ENCODE assay signal across 10 mouse cellular contexts in the genomic region with DNA sequence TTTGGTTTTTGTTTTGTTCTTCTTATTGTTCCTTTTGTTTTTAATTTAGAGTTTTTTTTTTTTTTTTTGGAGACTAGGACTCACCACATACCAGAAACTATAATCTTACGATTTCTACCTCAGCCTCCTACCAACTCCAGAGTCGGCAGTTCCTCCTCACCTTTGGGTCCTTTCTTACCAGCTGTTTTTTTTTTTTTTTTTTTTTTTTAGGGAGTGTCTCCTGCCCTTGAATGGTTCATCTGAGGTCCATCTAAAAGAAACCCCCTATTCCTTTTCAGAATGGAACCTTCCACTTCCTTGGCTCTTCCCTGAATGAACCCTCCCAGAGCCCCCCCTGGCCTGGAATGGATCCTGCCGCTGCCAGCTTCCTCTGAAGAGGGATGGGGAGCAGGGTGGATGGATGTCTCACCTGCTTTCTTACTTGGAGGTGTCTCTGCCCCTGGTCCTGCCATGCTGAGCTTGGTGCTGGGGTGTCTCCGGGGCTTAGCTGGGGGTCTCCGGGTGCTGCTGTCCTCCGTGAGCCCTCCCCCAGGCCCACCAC. TPM values are rescaled to one million over a fixed set of nuclear protein-coding genes. Genes with fewer than 3 reads are reported as not detected.
DNase-seq lines count a peak whose midpoint lies in the region; ATAC-seq and TF ChIP-seq lines count a peak whose summit lies in the region.
"Had no signal": no experiment of that assay in that cellular context is flagged by ENCODE, and none has a peak within 500 bp of the region (broad histone marks: within the 10 kb centered on the region; RNA-seq: fewer than 3 reads in every experiment).

No protein-coding gene starts in this region.

- H3K36me3 ChIP-seq in hindbrain, embryonic 10.5 days = peaks cover 54% of the 10 kb centered on the region
- H3K36me3 ChIP-seq in hindbrain, embryonic 11.5 days (ENCODE audit: control insufficient read depth, insufficient read depth, low read length) = no peaks in the 10 kb centered on the region
- peaks cover 50% of the 10 kb centered on the region for H3K36me3 ChIP-seq in limb, embryonic 10.5 days
- H3K36me3 ChIP-seq: intestine, embryonic 15.5 days had no signal

- H3K9me3 ChIP-seq in hindbrain, embryonic 10.5 days = 0 out of 2 replicates have a peak, but pooled peaks cover 3% of the 10 kb centered on the region
- no peaks in the 10 kb centered on the region for H3K9me3 ChIP-seq in hindbrain, embryonic 11.5 days (ENCODE audit: control insufficient read depth, low read length)
- no peaks in the 10 kb centered on the region for H3K9me3 ChIP-seq in limb, embryonic 10.5 days (replicated peaks)
- H3K9me3 ChIP-seq: intestine, embryonic 15.5 days had no signal

- TF ChIP-seq POLR2A in cortical plate, adult 2 months (IDR thresholded peaks at IDR 0.05; ENCODE audit: extremely low read depth, insufficient read depth, low read length) = 0 out of 2 replicates have a peak, but pooled peaks have one; percentile 31

- WGBS in hindbrain, embryonic 10.5 days = 90% methylated on average over 6 of the region's 6 CpGs
- 88% methylated on average over 6 of the region's 6 CpGs for WGBS in hindbrain, embryonic 11.5 days
- WGBS in limb, embryonic 10.5 days = 93% methylated on average over 6 of the region's 6 CpGs

- H3K9ac ChIP-seq in hindbrain, embryonic 11.5 days (ENCODE audit: low read depth, low read length) = no peak overlapping the region
- H3K9ac ChIP-seq: intestine, embryonic 15.5 days; liver, embryonic 14.5 days had no signal

- peaks cover 9% of the 10 kb centered on the region; the same call in 1 of the 2 replicates for H3K27me3 ChIP-seq in hindbrain, embryonic 10.5 days (ENCODE audit: insufficient read depth, poor library complexity, severe bottlenecking)
- H3K27me3 ChIP-seq in hindbrain, embryonic 11.5 days (ENCODE audit: control insufficient read depth, insufficient read depth, low read length) = no peaks in the 10 kb centered on the region
- H3K27me3 ChIP-seq in limb, embryonic 10.5 days (ENCODE audit: low read depth, poor library complexity, severe bottlenecking) = no peaks in the 10 kb centered on the region
- H3K27me3 ChIP-seq: intestine, embryonic 15.5 days had no signal

- H3K4me3 ChIP-seq in hindbrain, embryonic 10.5 days = no peak overlapping the region
- no peak overlapping the region for H3K4me3 ChIP-seq in hindbrain, embryonic 11.5 days (ENCODE audit: low read depth, low read length)
- no peak overlapping the region; the same call in 1 of the 2 replicates for H3K4me3 ChIP-seq in cortical plate, adult 2 months (ENCODE audit: insufficient read depth, low read length)
- H3K4me3 ChIP-seq in limb, embryonic 10.5 days = no peak overlapping the region
- H3K4me3 ChIP-seq: intestine, embryonic 15.5 days had no signal

- 0 out of 2 replicates have a peak overlapping the region, but pooled peaks have one; percentile 94 for H3K27ac ChIP-seq in hindbrain, embryonic 10.5 days
- H3K27ac ChIP-seq in hindbrain, embryonic 11.5 days (ENCODE audit: low read depth, low read length) = no peak overlapping the region
- no peak overlapping the region for H3K27ac ChIP-seq in cortical plate, adult 2 months (ENCODE audit: insufficient read depth, low read length)
- H3K27ac ChIP-seq in limb, embryonic 10.5 days = 0 out of 2 replicates have a peak overlapping the region, but pooled peaks have one; percentile 19
- H3K27ac ChIP-seq: intestine, embryonic 15.5 days; liver, embryonic 14.5 days had no signal

- no peak for ATAC-seq in hindbrain, embryonic 11.5 days (ENCODE audit: low FRiP score)
- ATAC-seq: intestine, embryonic 15.5 days had no signal

- TF ChIP-seq CTCF in cortical plate, adult 2 months (IDR thresholded peaks at IDR 0.05; ENCODE audit: extremely low read depth, insufficient read depth, low read length) = no peak

- no peak overlapping the region for H3K4me2 ChIP-seq in hindbrain, embryonic 11.5 days (replicated peaks; ENCODE audit: low read depth, low read length)
- H3K4me2 ChIP-seq: intestine, embryonic 15.5 days had no signal

- DNase-seq in hindbrain, embryonic 10.5 days (ENCODE audit: low spot score) = no peak
- no peak for DNase-seq in hindbrain, embryonic 11.5 days (ENCODE audit: low spot score)
- peak; percentile 65 for DNase-seq in ES-CJ7 (ENCODE audit: low read depth, low spot score)
- DNase-seq in limb, embryonic 10.5 days (ENCODE audit: low spot score) = no peak
- DNase-seq in frontal cortex, postnatal 10 days (ENCODE audit: low spot score in 2 of 2) = no peak
- DNase-seq in urinary bladder, adult 2 months (ENCODE audit: low spot score) = no peak
- no peak for DNase-seq in layer of hippocampus, adult 9-11 months

- H3K4me1 ChIP-seq in hindbrain, embryonic 10.5 days (replicated peaks) = peaks cover 80% of the 10 kb centered on the region
- peaks cover 27% of the 10 kb centered on the region for H3K4me1 ChIP-seq in hindbrain, embryonic 11.5 days (replicated peaks; ENCODE audit: control insufficient read depth, insufficient read depth, low read length)
- peaks cover 7% of the 10 kb centered on the region for H3K4me1 ChIP-seq in cortical plate, adult 2 months (ENCODE audit: control insufficient read depth, insufficient read depth, low read length)
- H3K4me1 ChIP-seq in limb, embryonic 10.5 days = peaks cover 67% of the 10 kb centered on the region

RNA-seq across cellular contexts. Expression of a gene that starts 3.9 kb away (rescaled TPM):
- polyA plus RNA-seq in hindbrain, embryonic 10.5 days (2016; fragmentation: Nextera tagmentation; extraction: Ambion mirVana) = 4.7 and 9.5 TPM in 2 replicates
- 2.9 and 5.3 TPM in 2 replicates for polyA plus RNA-seq in hindbrain, embryonic 11.5 days (2014; fragmentation: Nextera tagmentation; extraction: Ambion mirVana)
- polyA plus RNA-seq in cortical plate, adult 2 months (2012; rRNA removed) = 69.7 and 74.8 TPM in 2 replicates
- polyA plus RNA-seq in limb, embryonic 10.5 days (2016; fragmentation: Nextera tagmentation; extraction: Ambion mirVana) = 1.1 and 2.5 TPM in 2 replicates
- polyA plus RNA-seq in urinary bladder, adult 2 months (2012; rRNA removed) = 6.7 and 7.6 TPM in 2 replicates

RNA-seq across cellular contexts. Expression of a gene that starts 8.1 kb away (rescaled TPM):
- 82.5 and 86.0 TPM in 2 replicates for polyA plus RNA-seq in hindbrain, embryonic 10.5 days (2016; fragmentation: Nextera tagmentation; extraction: Ambion mirVana)
- polyA plus RNA-seq in hindbrain, embryonic 11.5 days (2014; fragmentation: Nextera tagmentation; extraction: Ambion mirVana) = 56.4 and 64.0 TPM in 2 replicates
- polyA plus RNA-seq in cortical plate, adult 2 months (2012; rRNA removed) = 365 and 366 TPM in 2 replicates
- polyA plus RNA-seq in limb, embryonic 10.5 days (2016; fragmentation: Nextera tagmentation; extraction: Ambion mirVana) = 78.1 and 99.5 TPM in 2 replicates
- polyA plus RNA-seq in urinary bladder, adult 2 months (2012; rRNA removed) = 68.8 and 109 TPM in 2 replicates

RNA-seq across cellular contexts. Expression of a gene that starts 41.2 kb away (rescaled TPM):
- 51.4 and 78.3 TPM in 2 replicates for polyA plus RNA-seq in hindbrain, embryonic 10.5 days (2016; fragmentation: Nextera tagmentation; extraction: Ambion mirVana)
- 64.9 and 78.4 TPM in 2 replicates for polyA plus RNA-seq in hindbrain, embryonic 11.5 days (2014; fragmentation: Nextera tagmentation; extraction: Ambion mirVana)
- 26.9 and 27.6 TPM in 2 replicates for polyA plus RNA-seq in cortical plate, adult 2 months (2012; rRNA removed)
- 47.0 and 49.5 TPM in 2 replicates for polyA plus RNA-seq in limb, embryonic 10.5 days (2016; fragmentation: Nextera tagmentation; extraction: Ambion mirVana)
- 20.1 and 26.6 TPM in 2 replicates for polyA plus RNA-seq in urinary bladder, adult 2 months (2012; rRNA removed)

RNA-seq across cellular contexts. Expression of a gene that starts 50.0 kb away (rescaled TPM):
- 12.6 TPM in 2 replicates for polyA plus RNA-seq in hindbrain, embryonic 10.5 days (2016; fragmentation: Nextera tagmentation; extraction: Ambion mirVana)
- polyA plus RNA-seq in hindbrain, embryonic 11.5 days (2014; fragmentation: Nextera tagmentation; extraction: Ambion mirVana) = 9.9 and 14.9 TPM in 2 replicates
- 37.8 and 38.1 TPM in 2 replicates for polyA plus RNA-seq in cortical plate, adult 2 months (2012; rRNA removed)
- polyA plus RNA-seq in limb, embryonic 10.5 days (2016; fragmentation: Nextera tagmentation; extraction: Ambion mirVana) = 11.3 and 11.8 TPM in 2 replicates
- polyA plus RNA-seq in urinary bladder, adult 2 months (2012; rRNA removed) = 33.9 and 39.3 TPM in 2 replicates

RNA-seq across cellular contexts. Expression of a gene that starts 50.1 kb away (rescaled TPM):
- 11.9 and 13.9 TPM in 2 replicates for polyA plus RNA-seq in hindbrain, embryonic 10.5 days (2016; fragmentation: Nextera tagmentation; extraction: Ambion mirVana)
- polyA plus RNA-seq in hindbrain, embryonic 11.5 days (2014; fragmentation: Nextera tagmentation; extraction: Ambion mirVana) = 13.5 and 17.2 TPM in 2 replicates
- 11.3 and 12.6 TPM in 2 replicates for polyA plus RNA-seq in cortical plate, adult 2 months (2012; rRNA removed)
- 8.4 and 15.8 TPM in 2 replicates for polyA plus RNA-seq in limb, embryonic 10.5 days (2016; fragmentation: Nextera tagmentation; extraction: Ambion mirVana)
- polyA plus RNA-seq in urinary bladder, adult 2 months (2012; rRNA removed) = 3.3 and 5.0 TPM in 2 replicates

Comparison
In these comparisons a context has a peak if more than half of its experiments do, and no peak if none do; other contexts are left out.
1. H3K27ac ChIP-seq: peak in hindbrain, embryonic 10.5 days (single experiment) and limb, embryonic 10.5 days (single experiment); none in hindbrain, embryonic 11.5 days (single experiment) and cortical plate, adult 2 months (single experiment).